Mouse (Mus musculus) lung, postnatal 0 days (tissue): Measurements from ENCODE around the gene Klhdc9.

Experiments used
- CTCF ChIP-seq: IDR thresholded peaks from 2 replicates; pipeline ENCODE4 v1.5.1; 2016; ENCODE audit warnings: antibody characterized with exemption, mild to moderate bottlenecking
- EP300 ChIP-seq: IDR thresholded peaks from 2 replicates; pipeline ENCODE4 v1.6.1; 2016; ENCODE audit warnings: antibody characterized with exemption, mild to moderate bottlenecking, control low read depth

- TF ChIP-seq EP300 (no peak), CTCF (peak; percentile 90)
Measured at GRCm38 (mm10) chr1:171358421-171358820, 2.2 kb downstream of the Klhdc9 start.
